Mouse (Mus musculus): ENCODE measurements at regions not wholly inside any gene's neighbourhood (a gene's known extent, or its start where the extent isn't known, plus 50 kb on each side); places are given as distances from the start of the nearest gene placed in this dataset.
A peak's percentile ranks its signal among the peaks of the same experiment; 100 is the strongest.

- DNase-seq = no peak
These were observed 104.8 kb upstream of the E030018B13Rik start for GRCm38 (mm10) chr7:63811816-63812215.

- no peak for DNase-seq
These were observed 101.1 kb upstream of the E030018B13Rik start for GRCm38 (mm10) chr7:63815531-63815930.

GRCm38 (mm10) chr7:63816056-63816941 is 100.4 kb upstream of the E030018B13Rik start:
- no peak for DNase-seq

- DNase-seq = no peak
These were observed 99.2 kb upstream of the E030018B13Rik start for GRCm38 (mm10) chr7:63817476-63817875.

GRCm38 (mm10) chr7:63818105-63818504 is 98.6 kb upstream of the E030018B13Rik start:
- no peak for DNase-seq

- no peak for DNase-seq
These were observed 96.4 kb upstream of the E030018B13Rik start for GRCm38 (mm10) chr7:63820286-63820685.

- no peak for DNase-seq
These were observed 94.7 kb upstream of the E030018B13Rik start for GRCm38 (mm10) chr7:63822001-63822400.

- peak; percentile 34 for DNase-seq
These were observed 92.6 kb upstream of the E030018B13Rik start for GRCm38 (mm10) chr7:63824009-63824408.

GRCm38 (mm10) chr7:63829362-63829920 is 87.2 kb upstream of the E030018B13Rik start:
- DNase-seq = no peak

GRCm38 (mm10) chr7:63833676-63834075 is 83.0 kb upstream of the E030018B13Rik start:
- no peak for DNase-seq

- DNase-seq = no peak
These were observed 80.7 kb upstream of the E030018B13Rik start for GRCm38 (mm10) chr7:63835958-63836357.

Measured in embryo, embryonic 11 days (tissue).